Comparison of ENCODE assay signal across 22 mouse cellular contexts in the genomic region with DNA sequence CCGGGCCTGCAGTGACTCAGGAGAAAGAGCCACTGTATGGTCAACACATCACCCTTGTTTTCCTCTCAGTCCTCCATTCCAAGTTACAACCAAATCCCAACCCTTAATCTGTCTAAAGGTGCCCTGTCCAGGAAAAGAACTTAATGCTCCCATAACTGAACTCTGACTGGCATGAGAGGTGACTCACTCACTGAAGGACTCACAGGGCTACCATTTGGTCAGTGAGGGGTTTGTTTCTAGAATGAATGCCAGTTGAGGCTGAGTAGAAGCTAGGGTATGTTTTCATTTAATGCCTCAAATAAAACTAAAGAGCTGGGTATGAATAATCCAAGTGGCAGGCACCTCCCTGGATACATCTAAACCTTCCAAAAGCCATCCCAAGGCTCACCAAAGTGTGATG.
DNase-seq lines count a peak whose midpoint lies in the region; TF ChIP-seq lines count a peak whose summit lies in the region.
"Had no signal": no experiment of that assay in that cellular context is flagged by ENCODE, and none has a peak within 500 bp of the region (broad histone marks: within the 10 kb centered on the region; RNA-seq: fewer than 3 reads in every experiment).

No protein-coding gene starts in this region.

- H3K4me3 ChIP-seq in heart, adult 2 months: no peak overlapping the region
- H3K4me3 ChIP-seq: embryonic facial prominence, embryonic 13.5 days; embryonic facial prominence, embryonic 15.5 days; forebrain, embryonic 13.5 days; forebrain, embryonic 15.5 days had no signal

- no peak for TF ChIP-seq POLR2A in heart, adult 2 months (IDR thresholded peaks at IDR 0.05; ENCODE audit: insufficient read depth, low read depth, low read length)

- WGBS in heart, adult 2 months: 79% methylated on average over 1 of the region's 1 CpGs

- H3K27me3 ChIP-seq in heart, adult 2 months (ENCODE audit: control insufficient read depth, insufficient read depth, low read length): no peaks in the 10 kb centered on the region
- H3K27me3 ChIP-seq: CH12.LX; embryonic facial prominence, embryonic 15.5 days; forebrain, embryonic 13.5 days; forebrain, embryonic 15.5 days had no signal

- peak; percentile 46 for DNase-seq in heart, adult 11 months
- no peak for DNase-seq in heart, adult 2 months
- peak; percentile 59 for DNase-seq in NIH3T3 (ENCODE audit: low read depth)
- peak; percentile 34 for DNase-seq in fibroblast of lung, adult 2 months (ENCODE audit: low read depth)
- DNase-seq in left cerebral cortex, postnatal 4 days: no peak
- DNase-seq in cerebellum, adult 11-12 months: no peak
- DNase-seq: adrenal gland, adult 2 months; adrenal gland, postnatal 10 days; adrenal gland, postnatal 25 days; B cell, adult 2 months; cerebellum, adult 11 months; cerebellum, adult 2 months; cerebellum, adult 9-11 months; cerebellum, postnatal 14 days; cerebellum, postnatal 36 days; embryo, embryonic 11 days had no signal

- TF ChIP-seq EP300 in heart, adult 2 months (IDR thresholded peaks at IDR 0.05; ENCODE audit: insufficient read depth, low read depth, low read length): no peak

- no peak for TF ChIP-seq CTCF in heart, adult 2 months (IDR thresholded peaks at IDR 0.05)

- H3K36me3 ChIP-seq in heart, adult 2 months (ENCODE audit: control insufficient read depth, insufficient read depth, low read length): no peaks in the 10 kb centered on the region
- H3K36me3 ChIP-seq: embryonic facial prominence, embryonic 15.5 days; G1E had no signal

- no peak overlapping the region for H3K27ac ChIP-seq in heart, adult 2 months
- H3K27ac ChIP-seq: embryonic facial prominence, embryonic 13.5 days; embryonic facial prominence, embryonic 15.5 days; forebrain, embryonic 13.5 days; forebrain, embryonic 15.5 days had no signal

- no peaks in the 10 kb centered on the region for H3K4me1 ChIP-seq in heart, adult 2 months (ENCODE audit: control insufficient read depth, insufficient read depth, low read length)
- H3K4me1 ChIP-seq: embryonic facial prominence, embryonic 13.5 days; embryonic facial prominence, embryonic 15.5 days had no signal

- intact Hi-C loops in heart, adult 2 months (cut with DNase I): no loop called here
- intact Hi-C loops in left cerebral cortex, postnatal 4 days (cut with DNase I): no loop called here

- no peaks in the 10 kb centered on the region for H3K79me2 ChIP-seq in heart, adult 2 months (replicated peaks; ENCODE audit: control insufficient read depth, insufficient read depth, low read length)

- H3K9ac ChIP-seq in heart, adult 2 months (ENCODE audit: low read depth, low read length): no peak overlapping the region
- H3K9ac ChIP-seq: embryonic facial prominence, embryonic 13.5 days; embryonic facial prominence, embryonic 15.5 days; forebrain, embryonic 13.5 days; forebrain, embryonic 15.5 days had no signal

Comparison
In these comparisons a context has a peak if more than half of its experiments do, and no peak if none do; other contexts are left out.
1. DNase-seq: peak in heart, adult 11 months (single experiment), NIH3T3 (single experiment) and fibroblast of lung, adult 2 months (single experiment); none in heart, adult 2 months (0 of 2), left cerebral cortex, postnatal 4 days (single experiment) and cerebellum, adult 11-12 months (single experiment).